In genomic region chr11:78430195-78430878, GRCm38 (mm10) we compare ENCODE assay signal across 23 mouse cellular contexts. TPM values are rescaled to one million over a fixed set of nuclear protein-coding genes. Genes with fewer than 3 reads are reported as not detected.
DNase-seq lines count a peak whose midpoint lies in the region; ATAC-seq and TF ChIP-seq lines count a peak whose summit lies in the region.
"Had no signal": no experiment of that assay in that cellular context is flagged by ENCODE, and none has a peak within 500 bp of the region (broad histone marks: within the 10 kb centered on the region; RNA-seq: fewer than 3 reads in every experiment).

No protein-coding gene starts in this region.

- no peak for TF ChIP-seq POLR2A in kidney, adult 2 months (IDR thresholded peaks at IDR 0.05; ENCODE audit: low read depth, low read length)
- TF ChIP-seq POLR2A in MEL (IDR thresholded peaks at IDR 0.05; ENCODE audit: control insufficient read depth in 1 of 2, insufficient read depth in 1 of 2, low read depth in 1 of 2, low read length in 2 of 2, poor library complexity in 1 of 2) = no peak
- TF ChIP-seq POLR2A in thymus, adult 2 months (IDR thresholded peaks at IDR 0.05; ENCODE audit: control insufficient read depth, extremely low read depth, insufficient read depth, low read length, poor library complexity) = no peak

- intact Hi-C loops in left cerebral cortex, adult 2 months (cut with DNase I) = no loop called here

- peak overlapping the region; percentile 35; the same call in 1 of the 2 replicates for H3K9ac ChIP-seq in MEL (ENCODE audit: control insufficient read depth, low read depth, low read length, poor library complexity, severe bottlenecking)
- H3K9ac ChIP-seq: forebrain, embryonic 13.5 days; forebrain, postnatal 0 days; heart, embryonic 12.5 days; hindbrain, embryonic 14.5 days had no signal

- no peaks in the 10 kb centered on the region for H3K36me3 ChIP-seq in kidney, adult 2 months (ENCODE audit: control insufficient read depth, insufficient read depth, low read length)
- peaks cover 0 to 8% of the 10 kb centered on the region in 2 experiments; a peak in 1 of 4 replicates for H3K36me3 ChIP-seq in MEL (ENCODE audit: control insufficient read depth in 1 of 2, insufficient read depth in 2 of 2, low read length in 2 of 2)
- H3K36me3 ChIP-seq in thymus, adult 2 months (ENCODE audit: control insufficient read depth, insufficient read depth, low read length) = no peaks in the 10 kb centered on the region
- H3K36me3 ChIP-seq: embryonic facial prominence, embryonic 10.5 days; G1E; heart, embryonic 12.5 days; hindbrain, embryonic 10.5 days had no signal

- no peak for TF ChIP-seq RAD21 in MEL (IDR thresholded peaks at IDR 0.05; ENCODE audit: low read depth, low read length)

- ATAC-seq in megakaryocyte progenitor cell, adult 5-6 weeks (replicated peaks; ENCODE audit: poor library complexity) = peak; percentile 23; the same call in 1 of the 2 replicates
- ATAC-seq: forebrain, embryonic 13.5 days; forebrain, postnatal 0 days had no signal

- no peak overlapping the region for H3K4me3 ChIP-seq in kidney, adult 2 months (ENCODE audit: insufficient read depth, low read depth, low read length)
- H3K4me3 ChIP-seq in MEL (ENCODE audit: control insufficient read depth in 1 of 2, insufficient read depth in 1 of 2, low read depth in 2 of 2, low read length in 2 of 2) = peak overlapping the region; percentile 54 to 55
- H3K4me3 ChIP-seq in thymus, adult 2 months (ENCODE audit: control insufficient read depth, insufficient read depth, low read length) = no peak overlapping the region
- no peak overlapping the region for H3K4me3 ChIP-seq in left cerebral cortex, adult 2 months
- H3K4me3 ChIP-seq: embryonic facial prominence, embryonic 10.5 days; forebrain, embryonic 13.5 days; heart, embryonic 12.5 days; hindbrain, embryonic 10.5 days had no signal

- TF ChIP-seq CTCF in kidney, adult 2 months (conservative IDR thresholded peaks at IDR 0.05; ENCODE audit: insufficient read depth, insufficient read length, low read depth, low read length) = no peak
- no peak for TF ChIP-seq CTCF in MEL (IDR thresholded peaks at IDR 0.05 in 2 of 3, conservative IDR thresholded peaks at IDR 0.05 in 1 of 3; ENCODE audit: control insufficient read depth in 1 of 3, insufficient read depth in 1 of 3, low read depth in 2 of 3, low read length in 3 of 3, poor library complexity in 1 of 3, severe bottlenecking in 1 of 3)
- TF ChIP-seq CTCF in thymus, adult 2 months (IDR thresholded peaks at IDR 0.05; ENCODE audit: borderline replicate concordance, control insufficient read depth, extremely low read depth, insufficient read depth, low read length, poor library complexity) = no peak
- no peak for TF ChIP-seq CTCF in left cerebral cortex, adult 2 months (IDR thresholded peaks at IDR 0.05)

- no peak for TF ChIP-seq EP300 in MEL (IDR thresholded peaks at IDR 0.05; ENCODE audit: low read depth in 1 of 2, low read length in 2 of 2)

- H3K27ac ChIP-seq in kidney, adult 2 months (ENCODE audit: insufficient read depth, low read depth, low read length) = peak overlapping the region; percentile 39; the same call in 1 of the 2 replicates
- no peak overlapping the region for H3K27ac ChIP-seq in MEL (ENCODE audit: control insufficient read depth, low read depth, low read length)
- no peak overlapping the region for H3K27ac ChIP-seq in thymus, adult 2 months (ENCODE audit: control insufficient read depth, insufficient read depth, low read length)
- H3K27ac ChIP-seq in left cerebral cortex, adult 2 months = no peak overlapping the region
- H3K27ac ChIP-seq: embryonic facial prominence, embryonic 10.5 days; forebrain, embryonic 13.5 days; hindbrain, embryonic 10.5 days; hindbrain, embryonic 14.5 days had no signal

- H3K4me1 ChIP-seq in kidney, adult 2 months (ENCODE audit: control insufficient read depth, insufficient read depth, low read length) = peaks cover 13% of the 10 kb centered on the region
- H3K4me1 ChIP-seq in MEL (ENCODE audit: control insufficient read depth in 1 of 2, insufficient read depth in 2 of 2, low read length in 2 of 2) = peaks cover 0 to 16% of the 10 kb centered on the region in 2 experiments; a peak in 2 of 4 replicates
- H3K4me1 ChIP-seq in thymus, adult 2 months (replicated peaks; ENCODE audit: control insufficient read depth, insufficient read depth, low read length) = no peaks in the 10 kb centered on the region
- H3K4me1 ChIP-seq: embryonic facial prominence, embryonic 10.5 days; forebrain, embryonic 13.5 days; hindbrain, embryonic 10.5 days had no signal

- WGBS in kidney, adult 2 months = 58% methylated on average over 11 of the region's 11 CpGs
- 72% methylated on average over 11 of the region's 11 CpGs for WGBS in thymus, adult 2 months

- H3K27me3 ChIP-seq in kidney, adult 2 months (replicated peaks; ENCODE audit: control insufficient read depth, insufficient read depth, low read length) = no peaks in the 10 kb centered on the region
- peaks cover 1 to 2% of the 10 kb centered on the region in 2 experiments; a peak in 1 of 4 replicates for H3K27me3 ChIP-seq in MEL (ENCODE audit: control insufficient read depth in 1 of 2, insufficient read depth in 2 of 2, low read length in 2 of 2)
- H3K27me3 ChIP-seq in thymus, adult 2 months (ENCODE audit: control insufficient read depth, insufficient read depth, low read length) = no peaks in the 10 kb centered on the region
- H3K27me3 ChIP-seq: forebrain, embryonic 13.5 days; heart, embryonic 12.5 days had no signal

- H3K9me3 ChIP-seq in MEL (replicated peaks; ENCODE audit: insufficient read depth, low read length) = no peaks in the 10 kb centered on the region
- H3K9me3 ChIP-seq: embryonic facial prominence, embryonic 10.5 days; forebrain, embryonic 13.5 days; G1E; heart, embryonic 12.5 days; hindbrain, embryonic 10.5 days had no signal

- no peaks in the 10 kb centered on the region for H3K79me2 ChIP-seq in MEL (ENCODE audit: control insufficient read depth, insufficient read depth, low read length, poor library complexity)

- DNase-seq in kidney, adult 2 months = no peak
- no peak for DNase-seq in kidney, postnatal 14 days
- peak; percentile 93 for DNase-seq in MEL (ENCODE audit: low read depth, low spot score)
- peak; percentile 13 for DNase-seq in c-Kit-positive CD71-positive TER-119-negative erythroid progenitor cells, embryonic 14.5 days (ENCODE audit: low read depth)
- DNase-seq in thymus, adult 2 months = no peak
- DNase-seq in left cerebral cortex, adult 2 months (ENCODE audit: extremely low spot score in 1 of 2, low spot score in 2 of 2) = no peak
- DNase-seq in adrenal gland, adult 18-20 months (ENCODE audit: low spot score in 2 of 2) = no peak
- DNase-seq: adrenal gland, adult 8-10 months; adrenal gland, postnatal 36 days; forebrain, postnatal 0 days; gastrocnemius, postnatal 14 days had no signal

TF ChIP-seq in MEL, 35 proteins besides CTCF, POLR2A, EP300 and RAD21 (continues in another document):
- TF ChIP-seq MAX (IDR thresholded peaks at IDR 0.05; ENCODE audit: low read length) = peak; percentile 83
- TF ChIP-seq ZKSCAN1 (IDR thresholded peaks at IDR 0.05; ENCODE audit: low read depth, low read length) = no peak
- peak in 1 of 2 experiments; percentile 49; a peak in 1 of 4 replicates for TF ChIP-seq USF2 (IDR thresholded peaks at IDR 0.05; ENCODE audit: borderline replicate concordance in 1 of 2, insufficient read depth in 1 of 2, low read depth in 1 of 2, low read length in 2 of 2)
- no peak for TF ChIP-seq ZC3H11A (IDR thresholded peaks at IDR 0.05; ENCODE audit: low read depth, low read length)
- TF ChIP-seq CHD1 (IDR thresholded peaks at IDR 0.05; ENCODE audit: low read depth, low read length) = no peak
- no peak; the same call in none of the 2 replicates for TF ChIP-seq SIN3A (IDR thresholded peaks at IDR 0.05; ENCODE audit: low read length)
- peak; percentile 98 for TF ChIP-seq MAFK (IDR thresholded peaks at IDR 0.05; ENCODE audit: borderline replicate concordance, low read depth, low read length)
- no peak for TF ChIP-seq E2F4 (IDR thresholded peaks at IDR 0.05; ENCODE audit: borderline replicate concordance, low read depth, low read length)
- TF ChIP-seq MEF2A (IDR thresholded peaks at IDR 0.05; ENCODE audit: extremely low read depth, insufficient replicate concordance, low read depth, low read length, poor library complexity, severe bottlenecking) = no peak
- no peak for TF ChIP-seq ZNF384 (IDR thresholded peaks at IDR 0.05; ENCODE audit: low read depth, low read length)
- no peak for TF ChIP-seq MYC (IDR thresholded peaks at IDR 0.05; ENCODE audit: low read depth, low read length)
- no peak for TF ChIP-seq TCF12 (IDR thresholded peaks at IDR 0.05; ENCODE audit: low read depth, low read length)
- no peak for TF ChIP-seq SMC3 (IDR thresholded peaks at IDR 0.05; ENCODE audit: low read depth, low read length)

RNA-seq across cellular contexts. Expression of gene Slc13a2, which starts 8.3 kb away (rescaled TPM):
- 91.0 and 105 TPM in 2 replicates for polyA plus RNA-seq in kidney, adult 2 months (2012; rRNA removed)
- total RNA-seq in MEL (2012; rRNA removed) = not detected in 2 replicates
- polyA plus RNA-seq in MEL (2012; ENCODE audit: insufficient read depth in 1 of 2, insufficient read length in 2 of 2, low read depth in 1 of 2, low replicate concordance in 2 of 2, missing spikeins in 1 of 2) = not detected
- 0.10 and 1.0 TPM in 2 replicates for total RNA-seq in megakaryocyte progenitor cell, adult 5-6 weeks (2015)
- 0.04 and 0.44 TPM in 2 replicates for total RNA-seq in megakaryocyte progenitor cell, adult 5-6 weeks (2017)
- 0.61 and 0.68 TPM in 2 replicates for polyA plus RNA-seq in thymus, adult 2 months (2012; rRNA removed)
- total RNA-seq in left cerebral cortex, adult 2 months (2021) = not detected
- not detected for total RNA-seq in adrenal gland, adult 18-20 months (2021)
- total RNA-seq: adrenal gland, adult 8-10 months; adrenal gland, postnatal 36 days; forebrain, postnatal 0 days; G1E; gastrocnemius, adult 18-20 months; gastrocnemius, postnatal 14 days; heart, adult 8-10 months; heart, postnatal 25 days had no signal
- polyA plus RNA-seq: embryonic facial prominence, embryonic 10.5 days; embryonic facial prominence, embryonic 14.5 days; forebrain, embryonic 13.5 days; forebrain, postnatal 0 days; G1E; heart, embryonic 12.5 days; hindbrain, embryonic 10.5 days; hindbrain, embryonic 14.5 days had no signal

RNA-seq across cellular contexts. Expression of gene Slc46a1, which starts 35.2 kb away (rescaled TPM):
- polyA plus RNA-seq in kidney, adult 2 months (2012; rRNA removed) = 93.2 and 115 TPM in 2 replicates
- total RNA-seq in MEL (2012; rRNA removed) = 7.5 and 11.6 TPM in 2 replicates
- polyA plus RNA-seq in MEL (2012; ENCODE audit: insufficient read depth in 1 of 2, insufficient read length in 2 of 2, low read depth in 1 of 2, low replicate concordance in 2 of 2, missing spikeins in 1 of 2) = 1 to 10 TPM in 1 of 2 experiments, not detected in 1; 8.3 TPM
- total RNA-seq in megakaryocyte progenitor cell, adult 5-6 weeks (2015) = 2.4 and 2.7 TPM in 2 replicates
- 1.8 and 5.8 TPM in 2 replicates for total RNA-seq in megakaryocyte progenitor cell, adult 5-6 weeks (2017)
- polyA plus RNA-seq in thymus, adult 2 months (2012; rRNA removed) = 8.3 and 11.2 TPM in 2 replicates
- total RNA-seq in left cerebral cortex, adult 2 months (2021) = 10 to 100 TPM; 11.1 to 11.5 TPM
- 10 to 100 TPM; 27.4 to 32.0 TPM for total RNA-seq in adrenal gland, adult 18-20 months (2021)
- polyA plus RNA-seq: G1E had no signal

RNA-seq across cellular contexts. Expression of gene Foxn1, which starts 44.0 kb away (rescaled TPM):
- polyA plus RNA-seq in kidney, adult 2 months (2012; rRNA removed) = 0.03 and 0.05 TPM in 2 replicates
- not detected in 2 replicates for total RNA-seq in MEL (2012; rRNA removed)
- polyA plus RNA-seq in MEL (2012; ENCODE audit: insufficient read depth in 1 of 2, insufficient read length in 2 of 2, low read depth in 1 of 2, low replicate concordance in 2 of 2, missing spikeins in 1 of 2) = not detected
- total RNA-seq in megakaryocyte progenitor cell, adult 5-6 weeks (2015) = not detected in 2 replicates
- not detected in 2 replicates for total RNA-seq in megakaryocyte progenitor cell, adult 5-6 weeks (2017)
- polyA plus RNA-seq in thymus, adult 2 months (2012; rRNA removed) = 27.0 and 31.3 TPM in 2 replicates
- total RNA-seq in left cerebral cortex, adult 2 months (2021) = not detected
- under 1 TPM; 0.19 to 0.20 TPM for total RNA-seq in adrenal gland, adult 18-20 months (2021)
- total RNA-seq: forebrain, postnatal 0 days; gastrocnemius, adult 18-20 months; gastrocnemius, postnatal 14 days; heart, adult 8-10 months; heart, postnatal 25 days had no signal
- polyA plus RNA-seq: forebrain, embryonic 13.5 days; forebrain, postnatal 0 days; G1E; gonadal fat pad, adult 2 months; heart, embryonic 12.5 days; hindbrain, embryonic 10.5 days; hindbrain, embryonic 14.5 days had no signal

Comparison
In these comparisons a context has a peak if more than half of its experiments do, and no peak if none do; other contexts are left out.
1. DNase-seq: peak in MEL (single experiment) and c-Kit-positive CD71-positive TER-119-negative erythroid progenitor cells, embryonic 14.5 days (single experiment); none in kidney, adult 2 months (single experiment), kidney, postnatal 14 days (single experiment), thymus, adult 2 months (single experiment), left cerebral cortex, adult 2 months (0 of 2) and adrenal gland, adult 18-20 months (0 of 2).
2. H3K4me3 ChIP-seq: peak in MEL (2 of 2); none in kidney, adult 2 months (single experiment), thymus, adult 2 months (single experiment) and left cerebral cortex, adult 2 months (single experiment).